Mouse (Mus musculus) kidney, adult 2 months (tissue): ENCODE results near the gene Rab1a. TPM values are rescaled to one million over a fixed set of nuclear protein-coding genes. Genes with fewer than 3 reads are reported as not detected.

Source experiments
- DNase-seq: peaks from one replicate; pipeline ENCODE4 v3.0.0; 2021
- H3K27ac ChIP-seq: fragments of 200-500 bp; 2 replicates; pipeline ENCODE4 v1.5.1; 2012; ENCODE audit warnings: low read depth, low read length, control low read depth, inconsistent platforms; ENCODE audit not compliant: insufficient read depth
- H3K27me3 ChIP-seq: fragments of 200-500 bp; replicated peaks from 2 replicates; pipeline ENCODE4 v1.6.1; 2012; ENCODE audit warnings: mild to moderate bottlenecking, moderate library complexity, low read length, inconsistent platforms; ENCODE audit not compliant: control insufficient read depth, insufficient read depth
- H3K36me3 ChIP-seq: fragments of 200-500 bp; 2 replicates; pipeline ENCODE4 v1.6.1; 2012; ENCODE audit warnings: mild to moderate bottlenecking, moderate library complexity, low read length, inconsistent platforms; ENCODE audit not compliant: control insufficient read depth, insufficient read depth
- H3K4me1 ChIP-seq: fragments of 200-500 bp; 2 replicates; pipeline ENCODE4 v1.6.1; 2011; ENCODE audit warnings: low read length; ENCODE audit not compliant: control insufficient read depth, insufficient read depth
- H3K4me3 ChIP-seq: fragments of 200-500 bp; 2 replicates; pipeline ENCODE4 v1.5.1; 2011; ENCODE audit warnings: mild to moderate bottlenecking, low read depth, low read length, control low read depth; ENCODE audit not compliant: insufficient read depth
- CTCF ChIP-seq: fragments of 200-500 bp; conservative IDR thresholded peaks from 2 replicates; pipeline ENCODE4 v1.5.1; 2011; ENCODE audit warnings: low read depth, mild to moderate bottlenecking, control low read depth, low read length, moderate library complexity, mixed read lengths; ENCODE audit not compliant: insufficient read depth, insufficient read length
- POLR2A ChIP-seq: fragments of 200-500 bp; IDR thresholded peaks from one replicate; pipeline ENCODE4 v1.6.1; 2011; ENCODE audit warnings: low read depth, low read length, control low read depth
- WGBS: fragments of 180-500 bp; shearing (Covaris S2); methylation state at CpG from one replicate; pipeline ENCODE4 v1.1.7; 2018; 5-methylcytosine and 5-hydroxymethylcytosine counted together
- polyA plus RNA-seq: library from polyadenylated mRNA; depleted of rRNA; stranded (reverse); fragments of >200 nt; gene quantifications from 2 replicates; pipeline ENCODE4 v1.2.3, GENCODE M21; 2012; rRNA removed

The Rab1a gene
- polyA plus RNA-seq, 1 experiment: 119 TPM

DNA sequence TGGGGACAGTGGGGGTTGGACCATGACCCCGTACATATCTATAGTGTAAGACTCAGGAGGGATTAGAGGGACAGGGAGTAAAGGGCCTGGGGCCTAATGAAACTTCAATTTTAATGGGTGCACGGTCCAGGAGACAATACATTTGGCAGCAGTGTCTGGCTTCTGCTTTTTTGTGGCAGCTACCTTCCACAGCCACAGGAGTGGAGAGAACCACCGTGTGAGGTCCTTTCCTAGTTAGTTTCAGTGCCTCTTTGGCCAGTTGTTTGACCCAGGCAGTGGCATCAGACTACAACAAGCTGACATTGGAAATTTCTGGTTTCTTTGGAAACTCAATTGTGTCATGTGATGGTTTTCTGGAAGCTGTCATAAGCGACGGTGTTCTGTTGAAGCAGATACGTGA lies 68.7 kb downstream of the Rab1a start:
- no peak overlapping the region for H3K27ac ChIP-seq
- H3K4me3 ChIP-seq: no peak overlapping the region
- no peaks in the 10 kb centered on the region for H3K27me3 ChIP-seq
- H3K36me3 ChIP-seq: no peaks in the 10 kb centered on the region
- TF ChIP-seq POLR2A (no peak), CTCF (no peak)
- DNase-seq: no peak
- WGBS: 90% methylated on average over 6 of the region's 6 CpGs
- H3K4me1 ChIP-seq: no peaks in the 10 kb centered on the region

DNA sequence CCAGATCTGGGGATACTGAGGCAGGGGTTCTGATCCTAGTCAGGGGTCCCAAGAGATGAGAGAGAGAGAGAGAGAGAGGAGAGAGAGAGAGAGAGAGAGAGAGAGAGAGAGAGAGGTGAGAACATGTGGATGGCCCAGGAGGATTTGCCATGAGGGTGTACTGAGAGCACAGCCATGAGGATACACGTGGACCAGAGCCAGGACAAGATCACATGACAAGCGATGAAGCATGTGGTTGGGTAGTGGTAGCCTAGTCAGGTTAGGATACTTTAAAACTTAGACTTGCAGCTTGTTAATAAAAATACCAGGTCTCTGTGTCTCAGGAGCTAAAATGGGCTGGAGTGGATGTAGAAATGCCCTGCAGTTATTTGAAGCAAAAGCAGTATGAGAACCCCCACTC lies 74.7 kb downstream of the Rab1a start:
- H3K36me3 ChIP-seq: no peaks in the 10 kb centered on the region
- no peaks in the 10 kb centered on the region for H3K4me1 ChIP-seq
- WGBS: 58% methylated on average over 2 of the region's 2 CpGs
- H3K4me3 ChIP-seq: no peak overlapping the region
- DNase-seq: no peak
- H3K27ac ChIP-seq: no peak overlapping the region
- no peaks in the 10 kb centered on the region for H3K27me3 ChIP-seq
- TF ChIP-seq POLR2A (no peak), CTCF (no peak)

Other genes starting within 250 kb of the Rab1a start
- 25.3 and 38.8 TPM in 2 replicates for gene Actr2, start 88.5 kb upstream of the Rab1a start, polyA plus RNA-seq
- 15.4 and 17.4 TPM in 2 replicates for gene Cep68, start 48.0 kb downstream of the Rab1a start, polyA plus RNA-seq
- 5.2 and 7.7 TPM in 2 replicates for gene Slc1a4, start 131.3 kb downstream of the Rab1a start, polyA plus RNA-seq